Mouse (Mus musculus): ENCODE measurements at regions not wholly inside any gene's neighbourhood (a gene's known extent, or its start where the extent isn't known, plus 50 kb on each side); places are given as distances from the start of the nearest gene placed in this dataset.
A peak's percentile ranks its signal among the peaks of the same experiment; 100 is the strongest.

DNA sequence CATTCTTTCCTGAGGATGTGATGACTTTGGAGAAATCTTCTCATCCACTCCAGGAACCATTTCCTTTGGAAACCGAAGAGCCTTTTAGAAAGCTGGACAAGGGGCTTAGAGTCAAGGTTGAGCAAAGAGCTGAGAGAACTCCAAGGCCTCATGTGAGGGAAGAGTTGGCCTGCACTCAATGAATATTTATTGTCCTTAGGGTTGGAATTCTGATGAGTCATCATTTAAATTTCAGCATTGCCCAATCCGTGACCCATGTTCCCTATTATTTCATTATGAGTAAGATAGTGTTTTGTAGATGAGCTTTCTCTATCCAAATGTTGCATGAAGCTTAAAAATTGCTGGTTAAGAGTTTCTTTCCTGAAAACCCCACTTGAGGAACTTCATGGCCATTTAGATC is 232.3 kb upstream of the Gm12728 start:
- peak in 1 of 2 experiments; percentile 22 for DNase-seq (ENCODE audit: low spot score in 2 of 2)

- no peak for DNase-seq (ENCODE audit: low spot score in 2 of 2)
Observed at GRCm38 (mm10) chr4:105560055-105560454, 229.6 kb upstream of the Gm12728 start.

DNA sequence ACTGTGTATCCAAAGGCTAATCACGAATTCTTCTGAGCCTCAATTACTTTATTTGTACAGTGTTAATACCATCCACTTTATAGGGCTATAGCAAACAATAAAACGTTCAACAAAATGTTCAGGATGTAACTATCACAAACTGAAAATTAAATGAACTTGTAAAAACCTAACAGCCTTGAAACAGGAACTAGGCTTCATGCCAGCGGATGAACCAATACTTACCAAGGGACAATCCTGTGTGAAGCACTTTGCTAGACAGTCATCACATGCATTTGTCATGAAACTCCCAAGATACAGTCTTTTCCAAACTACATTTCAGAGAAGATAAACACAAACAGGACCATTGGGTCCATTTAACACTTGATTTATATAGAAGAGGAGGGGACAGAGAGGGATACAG is 228.9 kb upstream of the Gm12728 start:
- no peak for DNase-seq (ENCODE audit: low spot score in 2 of 2)

GRCm38 (mm10) chr4:105561611-105562010 is 228.1 kb upstream of the Gm12728 start:
- DNase-seq (ENCODE audit: low spot score in 2 of 2) = no peak

GRCm38 (mm10) chr4:105565796-105566195 is 223.9 kb upstream of the Gm12728 start:
- no peak for DNase-seq (ENCODE audit: low spot score in 2 of 2)

GRCm38 (mm10) chr4:105566513-105567457 is 222.9 kb upstream of the Gm12728 start:
- no peak for DNase-seq (ENCODE audit: low spot score in 2 of 2)

GRCm38 (mm10) chr4:105569671-105570070 is 220.0 kb upstream of the Gm12728 start:
- no peak for DNase-seq (ENCODE audit: low spot score in 2 of 2)

DNA sequence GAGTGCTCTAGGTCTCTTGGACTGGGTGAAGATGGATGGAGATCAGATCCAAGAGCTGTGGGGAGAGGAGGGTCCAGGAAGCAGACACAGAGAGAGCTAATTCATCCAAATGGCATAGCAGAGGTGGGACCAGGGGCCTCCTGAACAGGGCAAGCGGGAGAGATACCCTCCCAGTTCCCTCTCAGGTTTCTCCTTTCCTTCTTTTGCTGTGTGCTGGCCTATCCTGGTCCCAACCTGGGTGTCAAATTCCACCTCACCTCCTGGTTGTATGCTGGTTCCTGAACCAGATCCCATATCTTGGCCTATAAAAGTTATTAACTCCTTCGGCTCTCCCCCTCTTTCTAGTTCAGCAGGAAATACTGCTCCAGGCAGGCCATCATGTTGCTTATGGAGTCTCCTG is 214.1 kb upstream of the Gm12728 start:
- DNase-seq (ENCODE audit: low spot score in 2 of 2) = no peak

DNA sequence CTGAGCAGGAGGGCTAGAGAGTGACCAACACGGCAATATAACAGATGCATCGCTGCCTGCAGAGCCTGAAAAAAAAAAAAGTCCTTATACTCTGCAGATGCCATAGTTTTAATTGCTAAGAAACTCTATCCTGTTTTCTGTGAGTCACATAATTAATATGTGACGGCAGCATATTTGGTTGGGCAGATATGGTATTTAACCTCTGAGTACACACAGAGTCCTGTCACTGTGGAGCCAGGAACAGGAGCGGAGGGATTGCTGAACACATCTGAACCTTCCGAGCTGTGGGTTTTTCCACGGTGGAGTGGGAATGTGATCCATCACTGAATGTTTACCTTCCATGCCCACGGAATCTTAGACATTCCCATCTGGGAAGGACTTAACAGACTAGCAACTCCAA is 208.7 kb upstream of the Gm12728 start:
- no peak for DNase-seq (ENCODE audit: low spot score in 2 of 2)

GRCm38 (mm10) chr4:105584329-105584925 is 205.2 kb upstream of the Gm12728 start:
- no peak for DNase-seq (ENCODE audit: low spot score in 2 of 2)

- no peak for DNase-seq (ENCODE audit: low spot score in 2 of 2)
Observed at GRCm38 (mm10) chr4:105603661-105604060, 186.0 kb upstream of the Gm12728 start.

- no peak for DNase-seq (ENCODE audit: low spot score in 2 of 2)
Observed at GRCm38 (mm10) chr4:105604607-105605006, 185.1 kb upstream of the Gm12728 start.

- no peak for DNase-seq (ENCODE audit: low spot score in 2 of 2)
Observed at GRCm38 (mm10) chr4:105606731-105607130, 182.9 kb upstream of the Gm12728 start.

DNA sequence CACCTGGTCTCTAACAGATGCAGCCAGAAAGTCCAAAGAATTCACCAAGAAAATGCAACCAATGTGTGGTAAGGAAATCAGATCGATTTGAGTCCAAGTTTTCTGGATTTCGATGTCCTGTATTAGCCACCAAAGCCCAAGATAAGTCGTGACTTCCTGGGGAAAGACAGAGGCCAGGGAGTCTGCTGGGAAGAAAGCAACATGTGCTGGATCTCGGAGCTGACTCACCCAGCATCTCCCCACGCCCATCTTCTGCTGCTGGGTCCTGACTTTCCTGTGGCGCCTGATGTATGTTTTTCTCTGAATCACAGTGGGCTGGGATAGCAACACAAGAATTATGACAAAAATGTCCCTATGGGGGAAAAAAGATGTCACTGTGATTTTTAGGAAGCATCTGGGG is 178.8 kb upstream of the Gm12728 start:
- DNase-seq (ENCODE audit: low spot score in 2 of 2) = peak in 1 of 2 experiments; percentile 27

- peak; percentile 30 to 33 for DNase-seq (ENCODE audit: low spot score in 2 of 2)
Observed at GRCm38 (mm10) chr4:105614390-105614789, 175.3 kb upstream of the Gm12728 start.

DNA sequence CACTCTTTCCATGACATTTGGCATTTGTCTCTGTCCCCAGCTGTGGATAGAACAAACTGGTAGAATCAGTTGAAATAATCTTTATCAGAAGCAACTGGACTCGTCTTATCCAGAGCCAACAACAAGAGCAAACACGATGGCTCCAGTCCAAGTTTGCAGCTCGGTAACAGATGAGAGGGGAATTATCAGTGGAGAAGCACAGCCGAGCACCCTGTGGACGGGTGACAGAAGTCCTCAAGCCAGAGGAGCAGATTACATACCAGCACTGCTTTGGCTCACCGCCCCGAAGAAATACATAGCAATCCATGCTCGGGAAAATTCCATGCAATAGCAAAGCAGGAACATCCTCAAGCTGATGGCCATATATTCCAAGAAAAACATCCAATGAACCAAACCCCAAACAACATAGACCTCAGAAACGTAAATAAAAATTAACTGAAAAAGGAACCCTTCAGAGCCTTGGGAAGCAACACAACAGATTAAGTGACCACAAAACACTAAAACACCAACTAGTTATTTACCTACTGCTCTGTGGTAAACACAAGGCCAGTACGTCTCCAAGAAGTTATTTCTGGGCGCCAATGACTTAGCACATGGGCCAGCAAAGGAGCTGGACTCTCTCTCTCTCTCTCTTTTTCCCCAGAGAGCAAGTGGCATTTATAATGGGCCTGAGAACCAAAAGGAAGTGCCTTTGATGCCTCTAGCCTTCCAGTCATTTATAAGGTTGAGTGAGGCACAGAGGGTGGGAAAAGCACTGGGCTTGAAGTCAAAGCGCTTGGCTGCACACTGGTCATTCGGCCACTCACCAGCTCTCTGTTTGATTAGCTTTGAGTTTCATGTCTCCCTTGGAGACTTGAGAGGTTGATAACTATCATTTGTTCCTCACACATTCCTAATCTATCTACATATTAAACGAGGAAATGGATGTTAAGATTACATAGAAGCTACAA is 163.0 kb upstream of the Gm12728 start:
- DNase-seq (ENCODE audit: low spot score in 2 of 2) = peak; percentile 22 to 50

DNA sequence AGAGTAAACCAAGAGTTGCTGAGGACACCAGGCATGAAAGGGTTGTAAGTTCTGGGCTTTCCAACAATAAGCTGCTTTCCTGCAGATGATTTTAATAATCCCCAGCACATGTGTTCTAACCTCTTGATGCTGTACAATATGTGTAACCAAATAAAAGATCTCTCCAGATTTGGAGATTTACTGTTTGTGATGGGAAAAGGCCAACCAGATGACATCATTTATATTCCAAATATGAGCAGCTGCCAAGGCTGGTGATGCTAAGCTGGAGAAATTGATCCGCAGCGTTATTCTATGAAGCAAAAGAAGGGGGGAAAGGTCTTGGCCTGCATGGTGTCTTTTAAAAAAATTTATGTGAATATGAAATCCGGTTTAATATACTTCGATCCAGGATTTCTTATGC is 160.1 kb upstream of the Gm12728 start:
- no peak for DNase-seq (ENCODE audit: low spot score in 2 of 2)

- no peak for DNase-seq (ENCODE audit: low spot score in 2 of 2)
Observed at GRCm38 (mm10) chr4:105630595-105631369, 158.9 kb upstream of the Gm12728 start.

- no peak for DNase-seq (ENCODE audit: low spot score in 2 of 2)
Observed at GRCm38 (mm10) chr4:105632581-105633358, 156.9 kb upstream of the Gm12728 start.

DNA sequence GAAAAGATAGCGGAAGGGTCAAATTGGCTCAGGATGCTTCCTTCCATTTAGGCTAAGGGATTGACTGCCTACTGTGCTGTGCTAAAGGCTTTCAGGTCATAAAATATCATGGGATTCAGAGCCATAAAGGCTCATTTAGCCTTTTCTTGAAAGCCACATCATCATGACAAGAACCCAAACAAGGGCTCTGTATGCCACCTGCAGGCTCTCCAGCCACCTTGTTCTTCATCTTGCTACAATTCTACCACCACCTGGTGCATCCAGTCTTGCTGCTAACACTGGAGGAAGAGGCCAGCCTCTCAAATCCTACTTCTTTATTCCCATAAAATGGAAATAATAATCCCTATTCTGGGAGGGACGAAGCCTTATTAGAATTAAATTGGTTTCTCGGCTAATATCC is 155.9 kb upstream of the Gm12728 start:
- no peak for DNase-seq (ENCODE audit: low spot score in 2 of 2)

Data from heart, adult 9 months (tissue).